Mouse (Mus musculus) forebrain, embryonic 11.5 days (tissue): ENCODE measurements at regions not wholly inside any gene's neighbourhood (a gene's known extent, or its start where the extent isn't known, plus 50 kb on each side); places are given as distances from the start of the nearest gene placed in this dataset.
A peak's percentile ranks its signal among the peaks of the same experiment; 100 is the strongest.

Source experiments
- ATAC-seq: fragments of 200-750 bp; cut with Nextera tagmentation; replicated peaks from 2 replicates; pipeline ENCODE4 v1.8.0; 2017; ENCODE audit warnings: moderate TSS enrichment; ENCODE audit not compliant: low FRiP score
- DNase-seq: peaks from one replicate; pipeline ENCODE4 v3.0.0-alpha.2; 2017; ENCODE audit warnings: low spot score
- H3K27ac ChIP-seq: fragments of 300-500 bp; sonication (generic); 2 replicates; pipeline ENCODE4 v1.5.1; 2014; ENCODE audit warnings: low read depth, low read length
- H3K27me3 ChIP-seq: fragments of 300-500 bp; sonication (generic); 2 replicates; pipeline ENCODE4 v1.6.1; 2014; ENCODE audit warnings: mild to moderate bottlenecking, low read length, mixed read lengths; ENCODE audit not compliant: control insufficient read depth, insufficient read depth
- H3K36me3 ChIP-seq: fragments of 300-500 bp; sonication (generic); 2 replicates; pipeline ENCODE4 v1.6.1; 2014; ENCODE audit warnings: mild to moderate bottlenecking, low read length, moderate library complexity, mixed read lengths; ENCODE audit not compliant: control insufficient read depth, insufficient read depth
- H3K4me1 ChIP-seq: fragments of 300-500 bp; sonication (generic); replicated peaks from 2 replicates; pipeline ENCODE4 v1.6.1; 2014; ENCODE audit warnings: low read length, mixed read lengths; ENCODE audit not compliant: control insufficient read depth, insufficient read depth
- H3K4me2 ChIP-seq: fragments of 300-500 bp; sonication (generic); 2 replicates; pipeline ENCODE4 v1.6.1; 2014; ENCODE audit warnings: low read depth, mild to moderate bottlenecking, low read length, moderate library complexity, mixed read lengths; ENCODE audit not compliant: severe bottlenecking
- H3K4me3 ChIP-seq: fragments of 300-500 bp; sonication (generic); 2 replicates; pipeline ENCODE4 v1.5.1; 2014; ENCODE audit warnings: low read depth, low read length
- H3K9ac ChIP-seq: fragments of 300-500 bp; sonication (generic); 2 replicates; pipeline ENCODE4 v1.6.1; 2014; ENCODE audit warnings: low read length
- H3K9me3 ChIP-seq: fragments of 300-500 bp; sonication (generic); 2 replicates; pipeline ENCODE4 v1.6.1; 2016; ENCODE audit warnings: low read length, mixed read lengths; ENCODE audit not compliant: control insufficient read depth
- WGBS: fragments of 180-500 bp; shearing (Covaris S2); extraction: QIAGEN DNeasy Blood & Tissue Kit; methylation state at CpG from one replicate; pipeline ENCODE4 v1.1.7; 2014; 5-methylcytosine and 5-hydroxymethylcytosine counted together

- no peak overlapping the region for H3K27ac ChIP-seq
- H3K9ac ChIP-seq: no peak overlapping the region
- WGBS: 74% methylated on average over 2 of the region's 2 CpGs
- H3K4me3 ChIP-seq: no peak overlapping the region
- no peaks in the 10 kb centered on the region for H3K36me3 ChIP-seq
- no peak for ATAC-seq
- no peaks in the 10 kb centered on the region for H3K4me1 ChIP-seq
- no peak for DNase-seq
- H3K4me2 ChIP-seq: no peak overlapping the region
- no peaks in the 10 kb centered on the region for H3K27me3 ChIP-seq
- H3K9me3 ChIP-seq: no peaks in the 10 kb centered on the region
These were observed 224.3 kb upstream of the Pot1a start for GRCm38 (mm10) chr6:26033392-26033791.

GRCm38 (mm10) chr6:26015388-26015787, 206.3 kb upstream of the Pot1a start:
- Histone ChIP-seq H3K4me2 (no peak overlapping the region), H3K27me3 (no peaks in the 10 kb centered on the region), H3K4me3 (no peak overlapping the region), H3K4me1 (no peaks in the 10 kb centered on the region), H3K9me3 (no peaks in the 10 kb centered on the region), H3K36me3 (no peaks in the 10 kb centered on the region), H3K27ac (no peak overlapping the region), H3K9ac (no peak overlapping the region)
- ATAC-seq (0 out of 2 replicates have a peak, but pooled peaks have one; percentile 24), DNase-seq (no peak)
- WGBS: 93% methylated on average over 6 of the region's 6 CpGs

- Histone ChIP-seq H3K9ac (no peak overlapping the region), H3K27ac (no peak overlapping the region), H3K4me3 (no peak overlapping the region), H3K27me3 (no peaks in the 10 kb centered on the region), H3K4me2 (no peak overlapping the region), H3K4me1 (no peaks in the 10 kb centered on the region), H3K9me3 (no peaks in the 10 kb centered on the region), H3K36me3 (no peaks in the 10 kb centered on the region)
- ATAC-seq: 0 out of 2 replicates have a peak, but pooled peaks have one; percentile 27
- WGBS: 88% methylated on average over 1 of the region's 1 CpGs
- DNase-seq: no peak
These were observed 185.0 kb upstream of the Pot1a start for GRCm38 (mm10) chr6:25994044-25994443.

GRCm38 (mm10) chr6:25978171-25978847, 169.3 kb upstream of the Pot1a start:
- no peak overlapping the region for H3K27ac ChIP-seq
- WGBS: 80% methylated on average over 4 of the region's 4 CpGs
- no peaks in the 10 kb centered on the region for H3K9me3 ChIP-seq
- H3K36me3 ChIP-seq: no peaks in the 10 kb centered on the region
- ATAC-seq (no peak), DNase-seq (no peak)
- no peaks in the 10 kb centered on the region for H3K27me3 ChIP-seq
- no peak overlapping the region for H3K4me3 ChIP-seq
- no peak overlapping the region for H3K9ac ChIP-seq
- H3K4me2 ChIP-seq: no peak overlapping the region
- no peaks in the 10 kb centered on the region for H3K4me1 ChIP-seq

- no peak overlapping the region for H3K9ac ChIP-seq
- 92% methylated on average over 3 of the region's 3 CpGs for WGBS
- H3K4me1 ChIP-seq: no peaks in the 10 kb centered on the region
- no peak overlapping the region for H3K27ac ChIP-seq
- no peaks in the 10 kb centered on the region for H3K27me3 ChIP-seq
- no peaks in the 10 kb centered on the region for H3K36me3 ChIP-seq
- H3K4me2 ChIP-seq: no peak overlapping the region
- no peak for DNase-seq
- H3K9me3 ChIP-seq: no peaks in the 10 kb centered on the region
- H3K4me3 ChIP-seq: no peak overlapping the region
- no peak for ATAC-seq
These were observed 156.4 kb upstream of the Pot1a start for GRCm38 (mm10) chr6:25965452-25965851.

GRCm38 (mm10) chr6:25931148-25931553, 122.1 kb upstream of the Pot1a start:
- H3K27me3 ChIP-seq: no peaks in the 10 kb centered on the region
- ATAC-seq (no peak), DNase-seq (no peak)
- no peaks in the 10 kb centered on the region for H3K4me1 ChIP-seq
- H3K36me3 ChIP-seq: no peaks in the 10 kb centered on the region
- WGBS: 93% methylated on average over 10 of the region's 10 CpGs
- no peak overlapping the region for H3K27ac ChIP-seq
- no peak overlapping the region for H3K4me3 ChIP-seq
- H3K9ac ChIP-seq: no peak overlapping the region
- no peaks in the 10 kb centered on the region for H3K9me3 ChIP-seq
- no peak overlapping the region for H3K4me2 ChIP-seq

GRCm38 (mm10) chr6:25917852-25918465, 108.9 kb upstream of the Pot1a start:
- Histone ChIP-seq H3K9ac (no peak overlapping the region), H3K36me3 (no peaks in the 10 kb centered on the region), H3K4me1 (no peaks in the 10 kb centered on the region), H3K27ac (no peak overlapping the region), H3K9me3 (no peaks in the 10 kb centered on the region), H3K4me3 (no peak overlapping the region), H3K4me2 (no peak overlapping the region), H3K27me3 (no peaks in the 10 kb centered on the region)
- 71% methylated on average over 5 of the region's 5 CpGs for WGBS
- ATAC-seq (no peak), DNase-seq (no peak)

- Histone ChIP-seq H3K36me3 (no peaks in the 10 kb centered on the region), H3K4me2 (no peak overlapping the region), H3K27me3 (no peaks in the 10 kb centered on the region), H3K4me1 (no peaks in the 10 kb centered on the region), H3K9me3 (no peaks in the 10 kb centered on the region), H3K9ac (no peak overlapping the region), H3K27ac (no peak overlapping the region), H3K4me3 (no peak overlapping the region)
- ATAC-seq: no peak
- WGBS: 88% methylated on average over 2 of the region's 2 CpGs
- DNase-seq: no peak
These were observed 105.1 kb upstream of the Pot1a start for GRCm38 (mm10) chr6:25914122-25914521.

GRCm38 (mm10) chr6:25899944-25900343, 90.9 kb upstream of the Pot1a start:
- Histone ChIP-seq H3K9ac (no peak overlapping the region), H3K27me3 (no peaks in the 10 kb centered on the region), H3K36me3 (no peaks in the 10 kb centered on the region), H3K4me3 (no peak overlapping the region), H3K4me2 (no peak overlapping the region), H3K27ac (no peak overlapping the region), H3K9me3 (no peaks in the 10 kb centered on the region), H3K4me1 (no peaks in the 10 kb centered on the region)
- no peak for DNase-seq
- no peak for ATAC-seq
